Mouse (Mus musculus): Measurements from ENCODE around the gene Snx30. TPM values are rescaled to one million over a fixed set of nuclear protein-coding genes. Genes with fewer than 3 reads are reported as not detected.

Snx30 gene
- polyA plus RNA-seq, 1 experiment from 2014 or later, result 5.0 TPM

Other genes with a start within 250 kb of the Snx30 start
- 20.9 and 21.3 TPM in 2 replicates for gene Hsdl2, start 224.3 kb upstream of the Snx30 start, polyA plus RNA-seq (2015; fragmentation: Nextera tagmentation; extraction: Ambion mirVana)
- gene E130308A19Rik, start 179.6 kb upstream of the Snx30 start, polyA plus RNA-seq (2015; fragmentation: Nextera tagmentation; extraction: Ambion mirVana), result 8.1 and 8.3 TPM in 2 replicates
- 14.0 and 16.3 TPM in 2 replicates for gene Inip, start 4.3 kb upstream of the Snx30 start, polyA plus RNA-seq (2015; fragmentation: Nextera tagmentation; extraction: Ambion mirVana)
- not detected in 2 replicates for gene Slc46a2, start 109.2 kb downstream of the Snx30 start, polyA plus RNA-seq (2015; fragmentation: Nextera tagmentation; extraction: Ambion mirVana)
- gene Mup4, start 154.9 kb downstream of the Snx30 start, polyA plus RNA-seq (2015; fragmentation: Nextera tagmentation; extraction: Ambion mirVana), result not detected in 2 replicates
- not detected in 2 replicates for gene Mup6, start 158.5 kb downstream of the Snx30 start, polyA plus RNA-seq (2015; fragmentation: Nextera tagmentation; extraction: Ambion mirVana)